Mouse (Mus musculus) adrenal gland, postnatal 10 days (tissue): ENCODE data around the gene Trpm4. TPM values are rescaled to one million over a fixed set of nuclear protein-coding genes. Genes with fewer than 3 reads are reported as not detected.
"Not testable (repeated sequence)": the region's sequence is repeated elsewhere in the genome, so short reads cannot be mapped to it uniquely, and the experiment has no call there.

Experiments
- DNase-seq: peaks from one replicate; pipeline ENCODE4 v3.0.0; 2021; ENCODE audit warnings: mixed read lengths
- long read RNA-seq, 2 experiments: library from polyadenylated mRNA; stranded (forward); transcript quantifications; one replicate each; pipeline ENCODE4 v2.0.0; 2021
- total RNA-seq, 2 experiments: library from RNA; stranded (reverse); gene quantifications; 2 replicates each; pipeline ENCODE4 v1.2.3; 2021

The Trpm4 gene
- 10 to 100 TPM; 15.9 to 26.8 TPM for total RNA-seq
- long read RNA-seq, experiment 1, full-length matches to known transcripts, result 4 of 18 reads
- long read RNA-seq, experiment 1, partial matches to known transcripts, result 6 of 18 reads
- long read RNA-seq, experiment 1, other reads (novel, unspliced or antisense), result 8 of 18 reads
- long read RNA-seq, experiment 2, full-length matches to known transcripts, result 5 of 23 reads
- long read RNA-seq, experiment 2, partial matches to known transcripts, result 9 of 23 reads
- long read RNA-seq, experiment 2, other reads (novel, unspliced or antisense), result 9 of 23 reads

DNA sequence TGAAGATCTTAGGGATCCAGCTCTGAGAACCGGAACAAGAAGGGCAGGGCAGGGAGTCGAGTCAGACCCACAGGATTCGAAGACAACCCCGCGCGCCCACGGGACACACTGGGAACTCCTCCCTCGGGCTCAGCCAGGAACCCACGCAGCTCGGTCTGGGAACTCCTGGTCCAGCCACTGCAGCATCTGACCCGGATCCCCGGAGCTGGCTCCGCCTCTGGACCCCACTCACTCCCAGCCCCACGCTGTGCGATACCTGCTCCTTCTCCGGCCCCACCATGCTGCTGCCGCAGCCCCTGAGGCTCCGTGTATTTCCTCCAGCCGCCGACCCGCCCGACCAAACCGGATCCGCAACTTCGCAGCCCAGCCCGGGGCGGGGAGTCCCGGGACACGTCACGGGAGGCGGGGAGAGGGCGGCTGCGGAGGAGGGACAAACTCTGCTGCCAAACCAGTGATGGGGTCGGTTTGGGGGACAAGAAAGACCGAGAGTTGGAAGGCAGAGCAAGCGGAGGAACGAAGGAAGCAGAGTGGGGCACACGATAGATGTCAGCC, at the start of gene Trpm4:
TSS of gene Trpm4 (minus strand) at position 350 of the 552 bp plus-strand sequence.
- DNase-seq, result peak; percentile 92

DNA sequence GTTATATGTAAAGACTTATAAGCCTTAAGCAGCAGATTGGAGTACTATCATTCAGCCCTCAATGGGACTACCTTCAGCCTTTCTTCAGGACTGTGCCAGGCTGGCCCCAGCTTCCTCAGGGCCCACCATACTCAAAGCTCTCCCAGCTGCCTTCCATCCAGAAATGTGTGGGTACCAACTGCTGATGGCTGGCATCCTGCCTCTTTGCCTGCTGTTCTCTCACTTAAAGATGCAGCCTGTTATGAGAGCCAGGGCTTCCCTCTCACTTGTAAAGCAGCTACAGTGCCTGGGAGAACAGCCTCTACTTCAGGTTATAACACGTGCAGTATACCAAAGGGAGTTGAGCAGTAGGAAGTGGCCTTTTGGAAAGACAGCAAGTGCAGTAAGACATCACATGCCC, 42.5 kb upstream of the Trpm4 start:
- DNase-seq, result no peak

DNA sequence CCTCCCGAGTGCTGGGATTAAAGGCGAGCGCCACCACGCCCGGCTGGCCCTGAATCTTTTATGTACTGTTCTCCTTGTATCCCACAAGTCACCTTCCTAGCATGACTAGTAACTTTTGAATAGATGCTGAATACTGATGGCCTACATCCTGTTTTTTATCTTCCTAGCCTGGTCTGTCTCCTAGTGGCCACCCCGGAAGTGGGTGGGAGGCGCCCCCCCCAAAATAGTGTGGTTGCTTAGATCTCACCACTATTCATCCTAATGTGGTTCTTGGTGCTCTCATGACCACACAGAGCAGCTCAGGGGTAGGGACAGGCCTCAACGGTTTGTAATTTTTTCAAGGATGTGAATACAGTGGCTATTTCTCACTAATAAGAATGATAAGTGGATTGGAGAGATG, 41.0 kb upstream of the Trpm4 start:
- no peak for DNase-seq

DNA sequence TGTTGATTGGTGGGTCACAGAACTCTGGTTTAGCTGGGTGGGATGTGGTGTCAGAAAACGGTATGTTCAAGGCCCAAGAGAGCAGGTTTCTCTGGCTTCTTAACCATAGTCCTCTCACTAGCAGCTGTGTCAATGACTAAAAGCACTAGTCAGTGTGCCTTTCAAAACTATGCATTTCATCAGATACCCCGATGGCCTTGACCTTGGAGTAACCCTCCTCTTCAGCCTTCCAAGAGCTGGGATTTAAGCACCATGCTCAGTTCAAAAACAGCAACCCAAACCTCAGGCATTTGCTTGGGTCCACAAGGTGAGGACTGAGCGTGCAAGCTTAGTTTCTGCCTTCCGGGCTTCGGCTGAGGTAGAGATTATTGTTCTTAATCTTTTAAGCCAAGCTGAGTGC, 38.8 kb upstream of the Trpm4 start:
- DNase-seq, result peak; percentile 27

DNA sequence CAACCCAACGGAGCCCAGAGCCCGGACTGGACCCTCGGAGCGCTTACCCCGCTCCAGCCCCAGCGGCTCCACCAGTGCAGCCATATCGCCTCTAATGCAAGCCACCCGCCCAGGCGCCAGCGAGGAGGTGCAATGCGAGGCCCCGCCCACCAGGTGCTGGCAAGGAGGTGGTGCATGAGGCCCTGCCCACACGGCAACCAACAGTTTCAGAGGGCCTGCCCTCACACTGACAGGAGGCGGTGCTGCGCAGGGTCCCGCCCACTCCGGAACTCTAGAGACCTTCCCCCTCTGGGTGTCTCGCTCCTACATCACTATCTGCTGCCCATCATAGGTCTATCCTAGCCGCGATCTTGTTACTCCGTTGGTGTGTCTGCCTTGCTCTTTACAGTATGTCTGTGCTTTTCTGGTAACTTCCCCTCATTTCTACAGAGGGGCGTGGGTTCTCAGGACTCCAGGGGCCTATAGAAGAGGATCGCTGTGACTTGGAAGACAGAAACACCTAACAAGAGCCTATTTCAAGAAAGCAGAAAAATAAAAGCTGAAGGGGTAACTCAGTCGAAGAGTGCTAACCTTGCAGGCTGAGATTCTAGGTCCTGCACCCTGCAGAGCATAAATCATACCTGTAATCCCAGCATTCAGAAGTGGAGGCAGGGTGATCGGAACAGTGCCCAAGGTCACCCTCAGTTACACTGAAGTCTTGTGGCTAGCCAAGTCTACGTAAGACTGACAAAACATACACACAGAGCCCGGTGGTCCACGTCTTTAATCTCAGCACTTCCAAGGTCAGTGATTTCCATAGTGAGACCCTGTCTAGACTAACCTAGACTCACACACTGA, 37.1 kb upstream of the Trpm4 start, which contains the start of gene Lin7b:
TSS of gene Lin7b (minus strand) at position 109 of the 837 bp plus-strand sequence.
- DNase-seq, result peak; percentile 94

DNA sequence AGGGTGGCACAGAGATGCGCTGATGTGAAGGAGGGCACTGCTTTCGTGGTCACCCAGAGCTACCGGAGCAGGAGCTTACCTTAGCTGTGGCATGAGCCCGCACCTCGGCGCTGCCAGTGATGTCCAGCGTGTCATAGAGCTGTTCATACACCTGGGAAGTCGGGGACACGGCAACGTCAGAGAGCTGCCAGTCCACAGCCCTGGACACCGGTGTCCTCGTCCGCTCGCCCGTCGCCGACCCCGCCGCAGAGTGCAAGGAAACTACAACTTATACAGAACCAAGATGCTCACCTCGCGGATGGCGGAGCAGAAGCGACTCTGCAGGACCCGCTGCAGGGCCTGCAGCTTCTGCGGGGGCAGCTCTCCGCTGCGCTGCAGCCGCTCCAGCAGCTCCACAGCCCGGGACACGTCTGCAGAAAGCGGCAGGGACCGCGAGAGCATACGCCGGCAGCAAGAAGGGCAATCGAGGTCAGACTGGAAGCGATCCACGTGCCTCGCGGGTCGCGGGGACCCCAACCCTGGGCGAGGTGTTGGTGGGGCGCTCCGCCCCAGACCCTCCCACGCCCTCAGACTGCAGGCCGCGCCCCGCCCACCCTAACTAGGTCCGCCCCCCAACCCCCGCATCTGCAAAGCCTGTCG, 36.4 kb upstream of the Trpm4 start:
- DNase-seq, result no peak

DNA sequence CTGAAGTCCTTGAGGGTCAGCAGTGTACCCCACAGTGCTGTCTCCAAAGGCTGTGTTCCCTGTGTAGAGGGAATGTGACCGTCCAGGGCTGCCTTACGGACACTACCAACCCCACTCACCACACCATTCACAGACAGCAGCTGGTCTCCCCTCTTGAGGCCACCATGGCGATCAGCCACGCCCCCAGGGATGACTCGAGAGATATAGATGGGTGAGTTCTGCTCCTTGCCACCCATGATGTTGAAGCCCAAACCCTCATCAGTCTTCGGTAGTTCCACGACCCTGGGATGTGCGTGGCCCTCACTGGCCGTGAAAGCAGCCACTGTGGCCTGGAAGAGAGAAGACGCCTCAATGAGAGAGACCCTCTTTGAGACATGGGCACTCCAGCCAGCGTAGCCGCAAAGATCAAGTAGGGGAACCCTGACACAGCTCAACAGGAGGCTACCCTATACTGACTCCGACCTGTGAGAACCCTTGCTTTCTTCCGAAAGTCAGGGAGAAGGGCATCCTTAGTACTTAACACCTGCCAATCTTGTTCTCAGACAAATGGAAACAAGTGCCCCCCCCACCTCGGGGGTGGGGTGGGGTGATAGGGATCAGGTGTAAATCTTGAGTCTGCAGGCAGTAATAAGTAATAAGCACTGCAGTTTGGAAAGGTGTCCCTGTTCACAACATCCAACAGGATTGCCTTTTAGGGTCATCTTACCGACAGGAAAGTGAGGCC, 35.6 kb upstream of the Trpm4 start:
- DNase-seq, result no peak

DNA sequence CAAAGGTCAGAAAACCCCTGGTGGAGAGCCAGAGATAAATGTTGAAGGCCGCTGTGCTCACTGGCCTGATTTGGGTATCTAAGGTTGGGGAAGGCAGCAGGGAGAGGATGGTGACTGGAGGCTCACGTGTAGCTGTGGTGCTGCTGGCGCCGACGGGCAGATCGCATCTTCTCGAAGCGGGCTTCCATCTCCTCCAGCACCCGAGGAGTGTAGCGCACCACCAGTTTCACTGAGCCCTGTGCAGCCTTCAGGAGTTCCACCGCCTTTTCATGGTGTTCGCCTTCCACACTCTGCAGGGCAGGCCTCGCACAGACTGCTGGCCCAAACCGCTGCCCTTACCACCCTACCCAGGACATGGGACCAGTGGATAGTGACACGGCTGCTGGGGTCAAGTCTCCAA, 34.6 kb upstream of the Trpm4 start:
- DNase-seq, result no peak

- peak; percentile 98 for DNase-seq
These were observed 33.7 kb upstream of the Trpm4 start for GRCm38 (mm10) chr7:45367020-45367880.

GRCm38 (mm10) chr7:45366652-45367019, 33.1 kb upstream of the Trpm4 start, which contains the start of gene Ppfia3:
Ppfia3 (minus strand) TSS chr7:45367019.
- DNase-seq, result no peak

- peak; percentile 77 for DNase-seq
These were observed 32.4 kb upstream of the Trpm4 start for GRCm38 (mm10) chr7:45365742-45366651.

DNA sequence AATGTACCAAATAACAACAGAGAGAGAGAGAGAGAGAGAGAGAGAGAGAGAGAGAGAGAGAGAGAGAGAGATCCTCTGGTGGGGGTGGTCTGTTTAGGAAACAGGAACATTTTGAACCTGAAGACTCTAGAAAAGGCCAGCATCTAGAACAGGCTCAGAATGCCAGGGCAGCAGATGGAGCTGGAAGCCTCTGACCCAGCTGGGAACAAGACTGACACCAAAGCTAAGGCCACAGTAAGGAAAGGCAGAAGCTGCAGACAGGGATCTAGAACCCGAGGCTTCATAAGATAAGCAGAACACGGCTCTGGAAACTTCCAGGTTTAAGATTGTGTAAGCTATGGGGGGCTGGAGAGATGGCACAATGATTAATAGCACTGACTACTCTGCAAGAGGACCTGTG, 30.4 kb upstream of the Trpm4 start:
- no peak for DNase-seq

- DNase-seq, result peak; percentile 32
These were observed 29.2 kb upstream of the Trpm4 start for GRCm38 (mm10) chr7:45362801-45363200.

- peak; percentile 80 for DNase-seq
These were observed 27.7 kb upstream of the Trpm4 start for GRCm38 (mm10) chr7:45361243-45361804.

DNA sequence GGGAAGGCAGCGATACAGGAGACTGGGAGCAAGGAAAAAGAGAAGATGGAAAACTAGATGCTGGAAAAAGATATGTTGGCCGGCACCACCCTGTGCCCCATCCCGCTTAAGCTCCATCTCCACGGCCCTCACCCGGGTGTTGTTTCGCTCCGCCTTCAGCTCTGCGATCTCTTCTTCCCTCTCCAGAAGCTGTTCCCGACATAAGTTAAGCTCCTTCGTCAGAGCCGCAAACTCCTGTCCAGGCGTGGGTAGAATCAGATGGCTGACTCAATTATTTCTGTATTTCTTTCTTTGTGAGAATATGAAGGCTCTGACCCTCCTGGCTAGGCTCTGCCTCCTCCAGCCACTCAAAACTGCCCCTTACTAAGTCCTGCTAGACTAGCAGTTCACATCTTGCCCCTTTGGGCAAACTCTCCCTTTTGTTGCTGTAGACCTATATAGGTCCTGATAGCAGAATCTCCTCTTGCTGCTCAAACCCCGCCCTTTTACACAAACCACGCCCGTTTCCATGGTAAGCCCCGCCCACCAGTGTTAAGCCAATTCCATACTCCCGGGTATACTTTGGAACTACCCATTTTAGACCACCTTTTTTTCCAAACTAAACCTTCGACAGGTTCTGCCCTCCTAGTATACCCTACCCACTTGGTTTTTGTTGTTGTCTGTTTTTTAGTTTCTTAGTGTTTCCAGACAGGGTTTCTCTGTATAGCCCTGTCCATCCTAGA, 27.0 kb upstream of the Trpm4 start:
- DNase-seq, result no peak

DNA sequence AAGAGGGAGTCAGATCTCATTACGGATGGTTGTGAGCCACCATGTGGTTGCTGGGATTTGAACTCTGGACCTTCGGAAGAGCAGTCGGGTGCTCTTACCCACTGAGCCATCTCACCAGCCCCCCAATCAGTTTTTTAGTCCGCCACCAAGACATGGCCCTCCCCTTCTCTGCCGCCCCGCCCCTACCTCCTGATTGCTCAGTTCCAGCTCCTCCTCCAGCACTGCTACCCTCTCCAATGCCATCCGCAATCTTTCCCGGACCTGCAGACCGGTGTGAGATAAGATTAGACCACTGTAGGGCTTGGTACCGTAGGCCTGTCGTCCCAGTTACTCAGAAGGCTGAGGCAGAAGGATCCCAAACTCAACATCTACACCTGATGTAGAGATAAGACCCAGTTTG, 25.5 kb upstream of the Trpm4 start:
- not testable (repeated sequence) for DNase-seq

- no peak for DNase-seq
These were observed 22.5 kb upstream of the Trpm4 start for GRCm38 (mm10) chr7:45356087-45356486.

GRCm38 (mm10) chr7:45355318-45356020, 21.9 kb upstream of the Trpm4 start:
- DNase-seq, result no peak
